In genomic region chr19:5742241-5742641, GRCm38 (mm10) we compare ENCODE assay signal across 8 mouse cellular contexts. TPM values are rescaled to one million over a fixed set of nuclear protein-coding genes. Genes with fewer than 3 reads are reported as not detected.
DNase-seq lines count a peak whose midpoint lies in the region; ATAC-seq and TF ChIP-seq lines count a peak whose summit lies in the region.

No protein-coding gene starts in this region.

- no peak for TF ChIP-seq POLR2A in cerebellum, adult 2 months (IDR thresholded peaks at IDR 0.05; ENCODE audit: borderline replicate concordance, insufficient read depth, low read length)
- TF ChIP-seq POLR2A in spleen, adult 2 months (IDR thresholded peaks at IDR 0.05; ENCODE audit: low read depth, low read length), result no peak
- no peak for TF ChIP-seq POLR2A in olfactory bulb, adult 2 months (IDR thresholded peaks at IDR 0.05; ENCODE audit: insufficient read depth, low read depth, low read length)

- peak overlapping the region; percentile 96 for H3K4me2 ChIP-seq in limb, embryonic 12.5 days

- peak overlapping the region; percentile 77 for H3K4me3 ChIP-seq in cerebellum, adult 2 months (replicated peaks; ENCODE audit: insufficient read depth, low read depth, low read length)
- H3K4me3 ChIP-seq in spleen, adult 2 months (ENCODE audit: extremely low read depth, insufficient read depth, insufficient read length), result peak overlapping the region; percentile 39; the same call in 1 of the 2 replicates
- peak overlapping the region; percentile 73 for H3K4me3 ChIP-seq in limb, embryonic 12.5 days (replicated peaks)
- H3K4me3 ChIP-seq in olfactory bulb, adult 2 months (ENCODE audit: insufficient read depth, low read depth, low read length), result peak overlapping the region; percentile 79

- peak overlapping the region; percentile 92 for H3K9ac ChIP-seq in limb, embryonic 12.5 days (replicated peaks)

- H3K27me3 ChIP-seq in cerebellum, adult 2 months (ENCODE audit: control insufficient read depth, insufficient read depth, low read length), result no peaks in the 10 kb centered on the region
- peaks cover 15% of the 10 kb centered on the region for H3K27me3 ChIP-seq in spleen, adult 2 months (ENCODE audit: control insufficient read depth, insufficient read depth, low read length)
- peaks cover 64% of the 10 kb centered on the region for H3K27me3 ChIP-seq in limb, embryonic 12.5 days

- DNase-seq in cerebellum, adult 2 months, result no peak
- DNase-seq in cerebellum, postnatal 4 days (ENCODE audit: low spot score in 2 of 2), result no peak
- DNase-seq in spleen, adult 2 months (ENCODE audit: low read depth in 1 of 2, low spot score in 2 of 2), result no peak
- DNase-seq in spleen, adult 18-20 months, result no peak
- DNase-seq in spleen, adult 12 weeks (ENCODE audit: low spot score), result no peak
- DNase-seq in gastrocnemius, adult 18-20 months (ENCODE audit: low spot score), result no peak

- TF ChIP-seq CTCF in cerebellum, adult 2 months (IDR thresholded peaks at IDR 0.05; ENCODE audit: borderline replicate concordance, insufficient read depth, low read depth, low read length), result no peak
- TF ChIP-seq CTCF in spleen, adult 2 months (IDR thresholded peaks at IDR 0.05; ENCODE audit: extremely low read depth, insufficient read depth, insufficient read length, insufficient replicate concordance), result no peak
- TF ChIP-seq CTCF in olfactory bulb, adult 2 months (IDR thresholded peaks at IDR 0.05; ENCODE audit: insufficient read depth, low read depth, low read length), result no peak

- ATAC-seq in limb, embryonic 12.5 days (ENCODE audit: insufficient number of reproducible peaks, insufficient read depth, low FRiP score, low TSS enrichment, low read depth), result peak; percentile 28; the same call in 1 of the 2 replicates

- H3K27ac ChIP-seq in cerebellum, adult 2 months (ENCODE audit: insufficient read depth, low read length), result peak overlapping the region; percentile 83
- H3K27ac ChIP-seq in spleen, adult 2 months (ENCODE audit: insufficient read depth, low read length), result no peak overlapping the region
- peak overlapping the region; percentile 95 for H3K27ac ChIP-seq in limb, embryonic 12.5 days
- H3K27ac ChIP-seq in olfactory bulb, adult 2 months (ENCODE audit: insufficient read depth, low read depth, low read length), result peak overlapping the region; percentile 55

- H3K4me1 ChIP-seq in cerebellum, adult 2 months (ENCODE audit: control insufficient read depth, insufficient read depth, low read length), result peaks cover 29% of the 10 kb centered on the region
- H3K4me1 ChIP-seq in spleen, adult 2 months (ENCODE audit: control insufficient read depth, insufficient read depth, insufficient read length), result peaks cover 9% of the 10 kb centered on the region; the same call in 1 of the 2 replicates
- H3K4me1 ChIP-seq in limb, embryonic 12.5 days (replicated peaks), result peaks cover 50% of the 10 kb centered on the region
- peaks cover 45% of the 10 kb centered on the region for H3K4me1 ChIP-seq in olfactory bulb, adult 2 months (ENCODE audit: control insufficient read depth, insufficient read depth, low read length)

- under 1% methylated on average over 32 of the region's 32 CpGs for WGBS in cerebellum, adult 2 months
- 17% methylated on average over 32 of the region's 32 CpGs for WGBS in spleen, adult 2 months
- WGBS in limb, embryonic 12.5 days, result under 1% methylated on average over 32 of the region's 32 CpGs
- WGBS in olfactory bulb, adult 2 months, result 3% methylated on average over 32 of the region's 32 CpGs

- no peaks in the 10 kb centered on the region for H3K9me3 ChIP-seq in limb, embryonic 12.5 days

- H3K36me3 ChIP-seq in spleen, adult 2 months (ENCODE audit: control insufficient read depth, insufficient read depth, low read length), result no peaks in the 10 kb centered on the region
- H3K36me3 ChIP-seq in limb, embryonic 12.5 days, result no peaks in the 10 kb centered on the region

RNA-seq across cellular contexts. Expression of gene Ltbp3, which starts 1.5 kb away (rescaled TPM):
- polyA plus RNA-seq in cerebellum, adult 2 months (2012; rRNA removed), result 165 and 175 TPM in 2 replicates
- polyA plus RNA-seq in spleen, adult 2 months (2012; rRNA removed), result 22.5 and 25.8 TPM in 2 replicates
- 17.0 and 30.3 TPM in 2 replicates for polyA plus RNA-seq in limb, embryonic 12.5 days (2016; fragmentation: Nextera tagmentation; extraction: Ambion mirVana)
- not detected in 2 replicates for polyA plus RNA-seq in olfactory bulb, adult 2 months (2012; ENCODE audit: insufficient read depth, insufficient read length, low replicate concordance, missing spikeins)
- 10 to 100 TPM; 41.4 to 45.4 TPM for total RNA-seq in gastrocnemius, adult 18-20 months (2021)

RNA-seq across cellular contexts. Expression of gene Fam89b, which starts 12.8 kb away (rescaled TPM):
- 65.2 and 65.9 TPM in 2 replicates for polyA plus RNA-seq in cerebellum, adult 2 months (2012; rRNA removed)
- polyA plus RNA-seq in spleen, adult 2 months (2012; rRNA removed), result 124 and 173 TPM in 2 replicates
- 140 and 143 TPM in 2 replicates for polyA plus RNA-seq in limb, embryonic 12.5 days (2016; fragmentation: Nextera tagmentation; extraction: Ambion mirVana)
- polyA plus RNA-seq in olfactory bulb, adult 2 months (2012; ENCODE audit: insufficient read depth, insufficient read length, low replicate concordance, missing spikeins), result not detected in 2 replicates
- 10 to 100 TPM; 20.1 to 21.3 TPM for total RNA-seq in gastrocnemius, adult 18-20 months (2021)

RNA-seq across cellular contexts. Expression of gene Ehbp1l1, which starts 16.1 kb away (rescaled TPM):
- 11.7 and 13.1 TPM in 2 replicates for polyA plus RNA-seq in cerebellum, adult 2 months (2012; rRNA removed)
- 94.6 and 101 TPM in 2 replicates for polyA plus RNA-seq in spleen, adult 2 months (2012; rRNA removed)
- 15.9 and 16.5 TPM in 2 replicates for polyA plus RNA-seq in limb, embryonic 12.5 days (2016; fragmentation: Nextera tagmentation; extraction: Ambion mirVana)
- not detected in 2 replicates for polyA plus RNA-seq in olfactory bulb, adult 2 months (2012; ENCODE audit: insufficient read depth, insufficient read length, low replicate concordance, missing spikeins)
- total RNA-seq in gastrocnemius, adult 18-20 months (2021), result 100 to 1,000 TPM; 210 to 241 TPM

RNA-seq across cellular contexts. Expression of gene Scyl1, which starts 29.0 kb away (rescaled TPM):
- polyA plus RNA-seq in cerebellum, adult 2 months (2012; rRNA removed), result 158 and 170 TPM in 2 replicates
- 65.4 and 68.0 TPM in 2 replicates for polyA plus RNA-seq in spleen, adult 2 months (2012; rRNA removed)
- polyA plus RNA-seq in limb, embryonic 12.5 days (2016; fragmentation: Nextera tagmentation; extraction: Ambion mirVana), result 74.9 and 78.0 TPM in 2 replicates
- not detected in 2 replicates for polyA plus RNA-seq in olfactory bulb, adult 2 months (2012; ENCODE audit: insufficient read depth, insufficient read length, low replicate concordance, missing spikeins)
- total RNA-seq in gastrocnemius, adult 18-20 months (2021), result 10 to 100 TPM; 70.6 to 74.4 TPM

RNA-seq across cellular contexts. Expression of gene Kcnk7, which starts 38.1 kb away (rescaled TPM):
- polyA plus RNA-seq in cerebellum, adult 2 months (2012; rRNA removed), result 0.13 and 0.24 TPM in 2 replicates
- 0.19 and 0.39 TPM in 2 replicates for polyA plus RNA-seq in spleen, adult 2 months (2012; rRNA removed)
- polyA plus RNA-seq in limb, embryonic 12.5 days (2016; fragmentation: Nextera tagmentation; extraction: Ambion mirVana), result 0.40 TPM in 1 of 2 replicates, not detected in the other
- polyA plus RNA-seq in olfactory bulb, adult 2 months (2012; ENCODE audit: insufficient read depth, insufficient read length, low replicate concordance, missing spikeins), result not detected in 2 replicates
- total RNA-seq in gastrocnemius, adult 18-20 months (2021), result not detected
